Mouse (Mus musculus) liver, embryonic 14.5 days (tissue): ENCODE measurements around the gene Corin.

Experiments used
- CTCF ChIP-seq: IDR thresholded peaks from 2 replicates; pipeline ENCODE4 v1.5.1; 2016; ENCODE audit warnings: antibody characterized with exemption, low read depth, control low read depth
- EP300 ChIP-seq: IDR thresholded peaks from 2 replicates; pipeline ENCODE4 v1.6.1; 2016; ENCODE audit warnings: antibody characterized with exemption, low read depth

GRCm38 (mm10) chr5:72425342-72426010, 78.8 kb downstream of the Corin start:
- TF ChIP-seq CTCF: no peak
- no peak for TF ChIP-seq EP300
